15 mouse cellular contexts compared by ENCODE assay signal in the genomic region with DNA sequence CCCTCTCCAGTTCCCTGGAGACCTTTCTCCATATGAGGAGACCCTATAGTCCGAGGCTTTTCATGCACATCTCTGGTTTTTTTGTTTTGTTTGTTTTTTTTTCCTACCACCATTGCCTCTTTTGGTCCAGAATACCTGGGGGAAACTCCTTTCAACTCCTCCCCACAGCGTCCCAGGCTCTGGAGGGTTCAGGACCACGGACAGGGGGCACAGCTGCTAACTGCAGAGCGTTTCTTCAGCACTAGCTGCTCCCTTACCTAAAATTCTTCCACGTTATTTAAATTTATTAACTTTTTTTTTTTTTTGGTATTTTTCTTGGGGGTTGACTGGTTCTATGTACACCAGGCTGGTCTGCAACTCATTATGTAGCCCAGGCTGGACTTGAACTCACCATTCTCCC. TPM values are rescaled to one million over a fixed set of nuclear protein-coding genes. Genes with fewer than 3 reads are reported as not detected.
A peak's percentile ranks its signal among the peaks of the same experiment; 100 is the strongest.
DNase-seq lines count a peak whose midpoint lies in the region; ATAC-seq and TF ChIP-seq lines count a peak whose summit lies in the region.
"Had no signal": no experiment of that assay in that cellular context is flagged by ENCODE, and none has a peak within 500 bp of the region (broad histone marks: within the 10 kb centered on the region; RNA-seq: fewer than 3 reads in every experiment).

No protein-coding gene starts in this region.

- dilution Hi-C loops in CH12.LX (cut with MboI; ENCODE audit: extremely low pct_ligation_motif_present, extremely low pct_unique_long_range_greater_than_20kb, low sequenced_read_pairs), result no loop called here

- H3K79me2 ChIP-seq in CH12.LX (replicated peaks; ENCODE audit: control insufficient read depth, extremely low read depth, insufficient read depth, poor library complexity, severe bottlenecking), result no peaks in the 10 kb centered on the region

- no peak overlapping the region for H3K27ac ChIP-seq in kidney, embryonic 14.5 days (ENCODE audit: low read depth, low read length)
- no peak overlapping the region for H3K27ac ChIP-seq in CH12.LX (ENCODE audit: insufficient read depth, low read depth)
- no peak overlapping the region for H3K27ac ChIP-seq in limb, embryonic 10.5 days
- H3K27ac ChIP-seq: heart, embryonic 15.5 days; kidney, embryonic 15.5 days had no signal

- no peaks in the 10 kb centered on the region for H3K36me3 ChIP-seq in kidney, embryonic 14.5 days (ENCODE audit: control insufficient read depth, insufficient read depth, low read length)
- H3K36me3 ChIP-seq in CH12.LX (replicated peaks in 1 of 2; ENCODE audit: control insufficient read depth in 1 of 2, insufficient read depth in 1 of 2, low read length in 1 of 2), result no peaks in the 10 kb centered on the region
- H3K36me3 ChIP-seq in limb, embryonic 10.5 days, result no peaks in the 10 kb centered on the region
- H3K36me3 ChIP-seq: heart, embryonic 15.5 days; kidney, embryonic 15.5 days had no signal

- peak; percentile 77 for DNase-seq in kidney, postnatal 4 days
- DNase-seq in CH12.LX (ENCODE audit: extremely low read depth), result no peak
- DNase-seq in R1 (ENCODE audit: low read depth, low spot score), result peak; percentile 50
- peak; percentile 63 for DNase-seq in limb, embryonic 10.5 days (ENCODE audit: low spot score)
- no peak for DNase-seq in layer of hippocampus, adult 8-10 months (ENCODE audit: low spot score in 2 of 2)
- DNase-seq in cerebellum, adult 9-11 months, result no peak
- DNase-seq: cerebellum, adult 11 months; lung, postnatal 36 days; right cerebral cortex, postnatal 25 days had no signal

- no peak overlapping the region for H3K4me2 ChIP-seq in kidney, embryonic 14.5 days (replicated peaks; ENCODE audit: low read depth, low read length)
- no peak overlapping the region for H3K4me2 ChIP-seq in CH12.LX (ENCODE audit: insufficient read depth, low read depth, poor library complexity, severe bottlenecking)
- H3K4me2 ChIP-seq: heart, embryonic 15.5 days; kidney, embryonic 15.5 days had no signal

- ATAC-seq in kidney, embryonic 14.5 days (ENCODE audit: low FRiP score, low TSS enrichment), result no peak

- no peaks in the 10 kb centered on the region for H3K9me3 ChIP-seq in kidney, embryonic 14.5 days (ENCODE audit: control insufficient read depth, low read length)
- H3K9me3 ChIP-seq in CH12.LX (replicated peaks; ENCODE audit: low read length), result peaks cover 10% of the 10 kb centered on the region
- H3K9me3 ChIP-seq in limb, embryonic 10.5 days (replicated peaks), result no peaks in the 10 kb centered on the region
- H3K9me3 ChIP-seq: heart, embryonic 15.5 days had no signal

- in situ Hi-C loops in CH12.LX (cut with MboI; ENCODE audit: low pct_ligation_motif_present, low pct_unique_long_range_greater_than_20kb, low sequenced_read_pairs), result no loop called here

- WGBS in kidney, embryonic 14.5 days, result 7% methylated on average over 5 of the region's 5 CpGs
- 10% methylated on average over 5 of the region's 5 CpGs for WGBS in limb, embryonic 10.5 days

- no peak for TF ChIP-seq EP300 in CH12.LX (IDR thresholded peaks at IDR 0.05; ENCODE audit: low read length)

- no peak for TF ChIP-seq CTCF in CH12.LX (conservative IDR thresholded peaks at IDR 0.05 in 1 of 2, IDR thresholded peaks at IDR 0.05 in 1 of 2; ENCODE audit: low read depth in 2 of 2, low read length in 2 of 2)

- no peak overlapping the region for H3K9ac ChIP-seq in kidney, embryonic 14.5 days (ENCODE audit: low read depth, low read length)
- no peak overlapping the region for H3K9ac ChIP-seq in CH12.LX (ENCODE audit: insufficient read depth, low read depth)
- H3K9ac ChIP-seq: heart, embryonic 15.5 days; kidney, embryonic 15.5 days had no signal

- H3K27me3 ChIP-seq in kidney, embryonic 14.5 days (ENCODE audit: control insufficient read depth, insufficient read depth, low read length), result no peaks in the 10 kb centered on the region
- peaks cover 54% of the 10 kb centered on the region for H3K27me3 ChIP-seq in CH12.LX (replicated peaks)
- no peaks in the 10 kb centered on the region for H3K27me3 ChIP-seq in limb, embryonic 10.5 days (ENCODE audit: low read depth, poor library complexity, severe bottlenecking)

- TF ChIP-seq RAD21 in CH12.LX (IDR thresholded peaks at IDR 0.05; ENCODE audit: low read depth, low read length), result no peak

- H3K4me3 ChIP-seq in kidney, embryonic 14.5 days (ENCODE audit: low read length), result no peak overlapping the region
- H3K4me3 ChIP-seq in CH12.LX (replicated peaks in 1 of 3; ENCODE audit: low read depth in 2 of 3, low read length in 2 of 3, poor library complexity in 1 of 3), result no peak overlapping the region
- H3K4me3 ChIP-seq in limb, embryonic 10.5 days, result no peak overlapping the region
- H3K4me3 ChIP-seq: heart, embryonic 15.5 days; kidney, embryonic 15.5 days had no signal

- no peak for TF ChIP-seq POLR2A in CH12.LX (IDR thresholded peaks at IDR 0.05; ENCODE audit: low read depth, low read length)

- no peaks in the 10 kb centered on the region for H3K4me1 ChIP-seq in kidney, embryonic 14.5 days (ENCODE audit: control insufficient read depth, insufficient read depth, low read length)
- H3K4me1 ChIP-seq in CH12.LX (ENCODE audit: control insufficient read depth in 1 of 2, insufficient read depth in 2 of 2), result peaks cover 0 to under 1% of the 10 kb centered on the region in 2 experiments; a peak in 1 of 4 replicates
- H3K4me1 ChIP-seq in limb, embryonic 10.5 days, result no peaks in the 10 kb centered on the region
- H3K4me1 ChIP-seq: heart, embryonic 15.5 days; kidney, embryonic 15.5 days had no signal

TF ChIP-seq in CH12.LX, 34 proteins besides CTCF, POLR2A, EP300 and RAD21:
- TF ChIP-seq SIN3A (IDR thresholded peaks at IDR 0.05; ENCODE audit: low read length) (peak; percentile 75), ZC3H11A (IDR thresholded peaks at IDR 0.05; ENCODE audit: low read depth, low read length) (no peak)
TF ChIP-seq in CH12.LX: peak in this region for 1.

RNA-seq across cellular contexts. Expression of a gene that starts 4.7 kb away (rescaled TPM):
- not detected in 2 replicates for polyA plus RNA-seq in kidney, embryonic 14.5 days (2014; fragmentation: Nextera tagmentation; extraction: Ambion mirVana)
- total RNA-seq in CH12.LX (2012; rRNA removed) (not detected in 2 replicates), CH12.LX (2014; rRNA removed) (not detected in 2 replicates)
- polyA plus RNA-seq in CH12.LX (2012; ENCODE audit: insufficient read length, low read depth), result not detected in 2 replicates
- polyA plus RNA-seq in limb, embryonic 10.5 days (2016; fragmentation: Nextera tagmentation; extraction: Ambion mirVana), result not detected in 2 replicates
- not detected for total RNA-seq in layer of hippocampus, adult 8-10 months (2022)
- total RNA-seq: gastrocnemius, adult 18-20 months; left cerebral cortex, postnatal 25 days had no signal
- polyA plus RNA-seq: heart, embryonic 15.5 days; kidney, embryonic 15.5 days; testis, adult 2 months had no signal

RNA-seq across cellular contexts. Expression of a gene that starts 17.1 kb away (rescaled TPM):
- not detected in 2 replicates for polyA plus RNA-seq in kidney, embryonic 14.5 days (2014; fragmentation: Nextera tagmentation; extraction: Ambion mirVana)
- total RNA-seq in CH12.LX (2012; rRNA removed) (not detected in 2 replicates), CH12.LX (2014; rRNA removed) (not detected in 2 replicates)
- not detected in 2 replicates for polyA plus RNA-seq in CH12.LX (2012; ENCODE audit: insufficient read length, low read depth)
- polyA plus RNA-seq in limb, embryonic 10.5 days (2016; fragmentation: Nextera tagmentation; extraction: Ambion mirVana), result not detected in 2 replicates
- total RNA-seq in layer of hippocampus, adult 8-10 months (2022), result not detected
- total RNA-seq: gastrocnemius, adult 18-20 months; left cerebral cortex, postnatal 25 days had no signal
- polyA plus RNA-seq: heart, embryonic 15.5 days; kidney, embryonic 15.5 days; testis, adult 2 months had no signal

RNA-seq across cellular contexts. Expression of a gene that starts 35.1 kb away (rescaled TPM):
- polyA plus RNA-seq in kidney, embryonic 14.5 days (2014; fragmentation: Nextera tagmentation; extraction: Ambion mirVana), result not detected in 2 replicates
- total RNA-seq in CH12.LX (2012; rRNA removed), result not detected in 2 replicates
- not detected in 2 replicates for total RNA-seq in CH12.LX (2014; rRNA removed)
- not detected in 2 replicates for polyA plus RNA-seq in CH12.LX (2012; ENCODE audit: insufficient read length, low read depth)
- not detected in 2 replicates for polyA plus RNA-seq in limb, embryonic 10.5 days (2016; fragmentation: Nextera tagmentation; extraction: Ambion mirVana)
- not detected for total RNA-seq in layer of hippocampus, adult 8-10 months (2022)
- total RNA-seq: gastrocnemius, adult 18-20 months; left cerebral cortex, postnatal 25 days had no signal
- polyA plus RNA-seq: heart, embryonic 15.5 days; kidney, embryonic 15.5 days had no signal

RNA-seq across cellular contexts. Expression of a gene that starts 41.5 kb away (rescaled TPM):
- polyA plus RNA-seq in kidney, embryonic 14.5 days (2014; fragmentation: Nextera tagmentation; extraction: Ambion mirVana), result not detected in 2 replicates
- total RNA-seq in CH12.LX (2012; rRNA removed), result not detected in 2 replicates
- not detected in 2 replicates for total RNA-seq in CH12.LX (2014; rRNA removed)
- polyA plus RNA-seq in CH12.LX (2012; ENCODE audit: insufficient read length, low read depth), result not detected in 2 replicates
- not detected in 2 replicates for polyA plus RNA-seq in limb, embryonic 10.5 days (2016; fragmentation: Nextera tagmentation; extraction: Ambion mirVana)
- under 1 TPM in 1 of 4 experiments, not detected in 3; 0.36 TPM for total RNA-seq in layer of hippocampus, adult 8-10 months (2022)
- total RNA-seq: gastrocnemius, adult 18-20 months had no signal
- polyA plus RNA-seq: heart, embryonic 15.5 days; kidney, embryonic 15.5 days had no signal

RNA-seq across cellular contexts. Expression of a gene that starts 53.8 kb away (rescaled TPM):
- 3.2 and 4.9 TPM in 2 replicates for polyA plus RNA-seq in kidney, embryonic 14.5 days (2014; fragmentation: Nextera tagmentation; extraction: Ambion mirVana)
- total RNA-seq in CH12.LX (2012; rRNA removed) (1.9 and 2.7 TPM in 2 replicates), CH12.LX (2014; rRNA removed) (0.31 and 0.67 TPM in 2 replicates)
- polyA plus RNA-seq in CH12.LX (2012; ENCODE audit: insufficient read length, low read depth), result 0.99 and 1.00 TPM in 2 replicates
- polyA plus RNA-seq in limb, embryonic 10.5 days (2016; fragmentation: Nextera tagmentation; extraction: Ambion mirVana), result 4.1 and 5.0 TPM in 2 replicates
- total RNA-seq in layer of hippocampus, adult 8-10 months (2022), result 10 to 100 TPM; 68.2 to 77.3 (median 71.5) TPM

Comparison
In these comparisons a context has a peak if more than half of its experiments do, and no peak if none do; other contexts are left out.
1. DNase-seq: peak in kidney, postnatal 4 days (2 of 2), R1 (single experiment) and limb, embryonic 10.5 days (single experiment); none in CH12.LX (single experiment), layer of hippocampus, adult 8-10 months (0 of 2) and cerebellum, adult 9-11 months (single experiment).